Mouse (Mus musculus) layer of hippocampus, adult 11-12 months (tissue): Measurements from ENCODE around the gene Ggct.

Experiments used
- DNase-seq: peaks from one replicate; pipeline ENCODE4 v3.0.0; 2022; ENCODE audit warnings: low spot score

The Ggct gene

DNA sequence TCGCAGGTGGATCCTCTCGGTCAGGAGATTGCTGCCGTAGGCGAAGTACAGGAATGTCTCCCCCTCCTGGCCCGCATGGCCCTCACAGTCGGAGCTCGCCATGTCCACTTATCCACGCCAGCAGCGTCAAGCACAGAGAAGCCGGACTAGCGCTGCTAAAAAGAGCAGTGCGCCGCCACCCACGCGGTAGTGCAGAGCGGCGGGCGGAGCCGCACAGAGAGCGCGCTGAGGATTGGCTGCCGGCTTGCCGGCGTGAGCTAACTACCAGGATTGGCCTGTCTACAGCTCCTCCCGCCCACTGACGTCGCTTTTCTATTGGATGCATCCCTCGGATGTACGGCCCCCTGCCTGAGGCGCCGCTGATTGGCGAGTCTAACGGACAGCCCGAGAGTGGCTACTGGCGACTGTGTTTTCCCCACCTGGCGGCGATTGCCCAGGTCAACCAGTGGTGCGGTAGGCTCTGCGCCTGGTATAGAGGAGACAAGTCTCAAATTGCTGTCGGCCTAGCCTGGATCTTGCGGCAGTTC, at the start of gene Ggct:
Gene Ggct, minus strand, starts transcription at position 217 of the 527 bp plus-strand sequence.
- peak; percentile 97 for DNase-seq

DNA sequence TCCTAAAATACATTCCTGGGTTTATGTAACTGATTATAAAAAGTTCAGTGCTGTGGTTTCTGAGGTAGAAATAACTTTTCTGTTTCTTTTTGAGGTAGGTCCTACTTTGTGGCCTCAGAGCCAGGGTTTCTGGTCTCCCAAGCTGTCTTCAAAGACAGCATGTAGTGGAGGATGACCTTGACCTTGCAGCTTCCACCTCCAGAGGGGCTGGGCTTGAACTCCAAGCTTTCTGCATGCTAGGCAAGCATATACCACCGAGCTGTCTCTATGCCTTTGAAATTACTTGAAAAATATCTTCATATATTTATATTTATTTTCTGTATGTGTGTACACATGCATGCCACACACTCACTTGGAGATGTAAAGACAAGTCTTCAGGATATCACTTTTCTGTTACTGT, 47.3 kb upstream of the Ggct start:
- DNase-seq = no peak

DNA sequence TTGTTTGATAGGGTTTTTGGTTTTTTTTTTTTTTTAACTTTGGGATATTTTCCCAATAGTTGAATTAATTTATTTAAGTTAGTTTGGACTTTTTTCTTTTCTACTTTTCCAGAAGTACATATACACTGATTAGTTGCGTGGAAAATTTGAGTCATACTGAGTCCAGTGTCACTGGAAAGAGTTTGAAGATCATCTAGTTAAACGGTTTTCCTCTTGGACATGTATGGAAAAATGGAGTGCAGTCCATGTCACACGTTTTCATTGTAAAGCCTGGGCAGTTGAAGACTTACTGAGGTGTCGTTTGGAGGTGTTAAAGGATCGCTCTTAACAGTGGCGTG, 46.7 kb upstream of the Ggct start:
- no peak for DNase-seq

- no peak for DNase-seq
These were observed 46.1 kb upstream of the Ggct start for GRCm38 (mm10) chr6:55038671-55039445.

GRCm38 (mm10) chr6:55037799-55038670, 45.3 kb upstream of the Ggct start, which contains the start of gene Gars:
Gene Gars, plus strand, starts transcription at chr6:55038007.
- DNase-seq = peak; percentile 87

DNA sequence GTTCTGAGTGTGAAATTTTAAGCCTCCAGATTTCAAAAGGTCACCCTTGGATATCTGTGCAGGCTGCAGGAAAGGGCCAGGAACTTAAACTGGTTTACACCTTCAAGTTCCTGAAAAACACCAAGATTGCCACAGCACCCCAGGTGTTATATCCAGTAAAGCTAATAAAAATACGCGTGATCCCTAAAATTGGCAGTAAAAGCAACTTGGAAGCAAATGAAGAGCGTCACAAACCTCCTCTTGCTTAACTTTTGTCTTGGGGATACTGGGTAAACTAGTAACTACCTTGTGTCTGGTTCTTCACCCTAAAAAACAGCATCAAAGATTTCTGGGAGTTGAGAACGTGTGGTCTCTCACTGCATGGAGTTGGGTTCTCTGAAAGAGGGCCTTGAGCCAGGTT, 44.0 kb upstream of the Ggct start:
- no peak for DNase-seq

- no peak for DNase-seq
These were observed 34.9 kb upstream of the Ggct start for GRCm38 (mm10) chr6:55027642-55028041.

DNA sequence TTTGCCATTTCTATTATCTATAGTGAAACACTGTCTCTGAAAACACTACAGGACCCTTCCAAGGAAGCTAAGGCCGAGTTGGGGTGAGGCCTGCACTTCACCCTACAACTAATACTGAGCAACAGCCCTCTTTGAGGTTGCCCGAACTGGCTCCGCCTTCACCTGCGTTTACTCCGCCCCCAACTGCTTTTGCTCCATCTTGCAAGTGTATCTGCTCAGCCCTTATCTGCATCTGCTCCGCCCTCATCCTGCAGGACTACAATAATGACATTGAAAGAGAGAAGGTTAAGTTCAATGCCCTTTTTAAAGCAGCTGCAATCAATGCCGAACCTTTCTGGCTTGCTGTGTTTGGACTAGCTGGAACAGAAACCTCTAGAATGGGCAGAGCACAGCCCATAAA, 29.1 kb upstream of the Ggct start:
- no peak for DNase-seq

DNA sequence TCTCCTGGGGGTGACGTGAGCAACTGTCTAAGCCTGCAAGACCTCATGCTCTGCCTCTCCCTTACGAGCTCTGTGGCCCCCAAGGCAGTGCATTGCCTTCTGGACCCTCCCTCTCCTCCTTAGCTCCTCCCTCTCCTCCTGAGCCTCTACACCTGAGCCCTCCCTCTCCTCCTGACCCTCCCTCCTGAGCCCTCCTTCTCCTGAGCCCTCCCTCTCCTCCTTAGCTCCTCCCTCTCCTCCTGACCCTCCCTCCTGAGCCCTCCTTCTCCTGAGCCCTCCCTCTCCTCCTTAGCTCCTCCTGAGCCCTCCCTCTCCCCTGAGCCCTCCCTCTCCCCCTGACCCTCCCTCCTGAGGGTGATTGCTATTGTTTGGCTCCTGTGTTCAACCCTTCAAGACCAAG, 25.7 kb upstream of the Ggct start:
- no peak for DNase-seq

GRCm38 (mm10) chr6:55016710-55017583, 24.2 kb upstream of the Ggct start:
- DNase-seq = peak; percentile 78

- DNase-seq = peak; percentile 64
These were observed 23.5 kb upstream of the Ggct start for GRCm38 (mm10) chr6:55016236-55016635.

DNA sequence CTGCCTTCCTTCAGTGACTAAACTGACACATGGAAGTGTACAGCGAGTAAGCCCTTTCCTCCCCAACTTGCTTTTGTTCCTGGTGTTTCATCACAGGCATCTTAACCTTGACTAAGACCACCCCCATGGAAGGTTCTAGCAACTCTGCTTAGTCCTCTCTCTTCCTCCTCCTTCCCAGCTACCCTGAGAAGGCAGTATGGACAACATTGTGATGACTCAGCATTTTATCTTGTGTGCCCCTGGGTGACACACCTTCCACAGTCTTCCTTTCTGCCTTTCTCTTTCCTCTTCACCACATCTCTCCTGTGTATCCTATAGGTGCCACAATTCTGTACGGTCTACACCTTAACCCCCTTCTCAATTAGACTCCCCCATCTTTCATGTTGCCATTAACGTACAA, 21.4 kb upstream of the Ggct start:
- DNase-seq = no peak

DNA sequence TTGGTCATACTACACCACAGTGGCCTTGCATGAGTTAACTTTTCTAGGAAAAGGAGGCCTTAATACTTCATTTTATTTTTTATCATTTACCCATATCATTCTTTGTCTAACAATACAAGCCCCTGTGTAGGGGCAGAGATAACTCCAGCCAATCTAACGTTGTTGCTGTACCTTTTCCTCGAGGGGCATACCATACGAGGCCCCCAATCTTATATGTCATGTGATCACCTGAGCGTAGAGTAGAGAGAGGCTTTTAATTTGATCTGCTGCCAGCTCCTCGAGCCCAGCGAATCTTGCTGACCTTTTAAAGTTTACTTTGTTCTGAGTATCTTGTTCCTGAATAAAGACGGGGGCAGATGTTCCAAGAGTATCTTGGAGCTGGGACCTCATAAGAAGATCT, 19.8 kb upstream of the Ggct start:
- DNase-seq = no peak

DNA sequence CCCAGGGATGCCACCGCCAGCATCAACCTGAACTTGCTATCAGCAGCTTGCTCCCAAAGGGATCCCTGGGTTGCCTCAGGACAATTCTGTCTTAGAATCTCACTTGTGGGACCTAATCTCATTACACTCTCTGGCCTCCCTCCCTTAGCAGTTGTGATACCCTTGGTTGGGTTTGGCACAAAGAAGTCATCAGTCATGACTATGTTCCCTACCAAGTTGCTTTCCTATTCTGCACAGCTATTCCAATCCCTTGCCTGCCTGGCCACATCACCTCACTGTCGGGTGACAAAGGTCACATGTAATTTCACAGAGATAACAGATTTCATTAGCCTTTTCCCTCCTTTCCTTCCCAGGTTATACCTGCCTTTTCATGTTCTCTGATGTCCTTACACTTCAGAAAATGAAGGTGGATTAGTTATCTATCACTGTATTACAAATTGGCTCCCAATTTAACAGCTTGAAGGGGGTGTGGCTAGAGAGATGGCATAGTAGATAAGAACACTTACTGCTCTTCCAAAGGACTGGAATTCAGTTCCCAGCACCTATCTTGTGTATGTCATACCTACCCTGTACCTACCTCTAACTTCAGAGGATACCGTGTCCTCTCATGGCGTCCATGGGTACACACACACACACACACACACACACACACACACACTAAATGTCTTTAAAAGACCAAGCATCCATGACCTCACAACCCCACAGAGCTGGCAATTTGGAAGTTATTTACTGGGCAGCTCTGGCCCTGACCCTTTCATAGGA, 17.8 kb upstream of the Ggct start:
- DNase-seq = no peak

GRCm38 (mm10) chr6:55009391-55010230, 16.9 kb upstream of the Ggct start:
- DNase-seq = peak; percentile 41

GRCm38 (mm10) chr6:55008401-55008800, 15.7 kb upstream of the Ggct start:
- DNase-seq = no peak

DNA sequence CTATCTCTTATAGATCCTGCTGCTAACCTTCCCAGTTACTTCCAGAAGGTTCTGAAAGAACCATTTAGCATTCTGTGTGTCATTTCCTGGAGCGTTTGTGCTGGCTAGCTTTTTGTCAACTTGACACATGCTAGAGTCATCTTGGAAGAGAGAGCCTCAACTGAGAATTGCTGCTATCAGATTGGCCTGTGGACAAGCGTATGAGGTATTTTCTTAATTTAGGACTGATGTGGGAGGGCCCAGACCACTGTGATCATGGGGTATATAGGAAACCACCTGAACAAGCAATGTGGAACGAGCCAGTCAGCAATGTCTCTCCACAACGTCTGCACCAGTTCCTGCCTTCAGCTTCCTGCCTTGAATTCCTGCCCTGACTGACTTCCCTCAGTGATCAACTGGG, 10.8 kb upstream of the Ggct start:
- no peak for DNase-seq

GRCm38 (mm10) chr6:55002438-55002837, 9.7 kb upstream of the Ggct start:
- DNase-seq = no peak

GRCm38 (mm10) chr6:55001320-55001719, 8.6 kb upstream of the Ggct start:
- no peak for DNase-seq

GRCm38 (mm10) chr6:54997726-54998125, 5.0 kb upstream of the Ggct start:
- no peak for DNase-seq
